Mouse (Mus musculus) liver, embryonic 14.5 days (tissue): ENCODE measurements around the gene Gm49721.
"Not testable (repeated sequence)": the region's sequence is repeated elsewhere in the genome, so short reads cannot be mapped to it uniquely, and the experiment has no call there.

Experiments
- CTCF ChIP-seq: IDR thresholded peaks from 2 replicates; pipeline ENCODE4 v1.5.1; 2016; ENCODE audit warnings: antibody characterized with exemption, low read depth, control low read depth
- EP300 ChIP-seq: IDR thresholded peaks from 2 replicates; pipeline ENCODE4 v1.6.1; 2016; ENCODE audit warnings: antibody characterized with exemption, low read depth

DNA sequence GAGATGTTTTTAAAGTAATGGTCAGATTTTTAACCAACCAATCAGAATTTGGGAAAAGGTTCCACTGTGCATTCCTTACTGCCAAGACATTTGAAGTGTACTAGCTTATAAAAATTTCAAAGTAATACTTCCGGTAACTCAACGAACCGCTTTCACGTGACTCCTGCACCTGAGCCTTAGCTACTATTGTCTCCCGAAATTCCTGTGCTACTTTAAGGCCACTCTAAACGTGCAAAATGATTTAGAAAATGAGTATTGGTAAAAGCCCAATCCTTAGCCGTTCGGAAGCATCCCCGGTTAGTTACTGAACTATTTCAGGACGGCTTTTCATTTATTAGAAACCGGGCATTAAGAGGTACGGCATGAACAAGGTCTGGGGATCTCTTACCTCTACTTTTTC lies 18.4 kb upstream of the Gm49721 start:
- TF ChIP-seq CTCF, EP300: not testable (repeated sequence)
